8 mouse cellular contexts compared by ENCODE assay signal in genomic region chr3:137919398-137919797, GRCm38 (mm10). TPM values are rescaled to one million over a fixed set of nuclear protein-coding genes. Genes with fewer than 3 reads are reported as not detected.
A peak's percentile ranks its signal among the peaks of the same experiment; 100 is the strongest.
DNase-seq lines count a peak whose midpoint lies in the region; ATAC-seq and TF ChIP-seq lines count a peak whose summit lies in the region.
"Had no signal": no experiment of that assay in that cellular context is flagged by ENCODE, and none has a peak within 500 bp of the region (broad histone marks: within the 10 kb centered on the region; RNA-seq: fewer than 3 reads in every experiment).

No protein-coding gene starts in this region.

- peak overlapping the region; percentile 61 for H3K4me3 ChIP-seq in lung, postnatal 0 days (ENCODE audit: low read depth, low read length)
- peak overlapping the region; percentile 86 for H3K4me3 ChIP-seq in forebrain, embryonic 11.5 days (ENCODE audit: low read depth, low read length)
- H3K4me3 ChIP-seq in limb, embryonic 12.5 days (replicated peaks) = peak overlapping the region; percentile 88
- peak overlapping the region; percentile 94 for H3K4me3 ChIP-seq in stomach, embryonic 14.5 days (ENCODE audit: low read depth, low read length)

- H3K27me3 ChIP-seq in lung, postnatal 0 days (replicated peaks; ENCODE audit: insufficient read depth, low read length) = no peaks in the 10 kb centered on the region
- no peaks in the 10 kb centered on the region for H3K27me3 ChIP-seq in forebrain, embryonic 11.5 days (ENCODE audit: control insufficient read depth, insufficient read depth, low read length)
- no peaks in the 10 kb centered on the region for H3K27me3 ChIP-seq in limb, embryonic 12.5 days
- no peaks in the 10 kb centered on the region for H3K27me3 ChIP-seq in stomach, embryonic 14.5 days (ENCODE audit: control insufficient read depth, insufficient read depth, low read length)

- peak overlapping the region; percentile 77 for H3K4me2 ChIP-seq in lung, postnatal 0 days (replicated peaks; ENCODE audit: low read depth, low read length)
- H3K4me2 ChIP-seq in forebrain, embryonic 11.5 days (ENCODE audit: low read depth, low read length, severe bottlenecking) = peak overlapping the region; percentile 81
- H3K4me2 ChIP-seq in limb, embryonic 12.5 days = peak overlapping the region; percentile 63
- H3K4me2 ChIP-seq in stomach, embryonic 14.5 days (replicated peaks; ENCODE audit: low read depth, low read length) = peak overlapping the region; percentile 59

- H3K9me3 ChIP-seq in lung, postnatal 0 days (ENCODE audit: low read length) = no peaks in the 10 kb centered on the region
- no peaks in the 10 kb centered on the region for H3K9me3 ChIP-seq in forebrain, embryonic 11.5 days (ENCODE audit: control insufficient read depth, low read length)
- no peaks in the 10 kb centered on the region for H3K9me3 ChIP-seq in limb, embryonic 12.5 days
- H3K9me3 ChIP-seq in stomach, embryonic 14.5 days (ENCODE audit: control insufficient read depth, low read depth, low read length) = no peaks in the 10 kb centered on the region

- 87% methylated on average over 7 of the region's 7 CpGs for WGBS in lung, postnatal 0 days
- 92% methylated on average over 7 of the region's 7 CpGs for WGBS in forebrain, embryonic 11.5 days
- WGBS in limb, embryonic 12.5 days = 90% methylated on average over 7 of the region's 7 CpGs
- 89% methylated on average over 7 of the region's 7 CpGs for WGBS in stomach, embryonic 14.5 days

- H3K9ac ChIP-seq in lung, postnatal 0 days (replicated peaks; ENCODE audit: low read depth) = 0 out of 2 replicates have a peak overlapping the region, but pooled peaks have one; percentile 46
- no peak overlapping the region for H3K9ac ChIP-seq in forebrain, embryonic 11.5 days (ENCODE audit: low read length)
- H3K9ac ChIP-seq in limb, embryonic 12.5 days (replicated peaks) = peak overlapping the region; percentile 75; the same call in 1 of the 2 replicates
- peak overlapping the region; percentile 69; the same call in 1 of the 2 replicates for H3K9ac ChIP-seq in stomach, embryonic 14.5 days (replicated peaks; ENCODE audit: low read depth, low read length)

- TF ChIP-seq CTCF in lung, postnatal 0 days (IDR thresholded peaks at IDR 0.05) = no peak

- peaks cover 9% of the 10 kb centered on the region; the same call in 1 of the 2 replicates for H3K4me1 ChIP-seq in lung, postnatal 0 days (ENCODE audit: insufficient read depth, low read depth, low read length)
- peaks cover 6% of the 10 kb centered on the region; the same call in 1 of the 2 replicates for H3K4me1 ChIP-seq in forebrain, embryonic 11.5 days (replicated peaks; ENCODE audit: control insufficient read depth, insufficient read depth, low read length)
- H3K4me1 ChIP-seq in limb, embryonic 12.5 days (replicated peaks) = peaks cover 18% of the 10 kb centered on the region
- peaks cover 7% of the 10 kb centered on the region; the same call in 1 of the 2 replicates for H3K4me1 ChIP-seq in stomach, embryonic 14.5 days (ENCODE audit: control insufficient read depth, insufficient read depth, low read length)

- ATAC-seq in lung, postnatal 0 days = no peak
- no peak for ATAC-seq in forebrain, embryonic 11.5 days (replicated peaks; ENCODE audit: low FRiP score)
- ATAC-seq in limb, embryonic 12.5 days (ENCODE audit: insufficient number of reproducible peaks, insufficient read depth, low FRiP score, low TSS enrichment, low read depth) = no peak
- no peak for ATAC-seq in stomach, embryonic 14.5 days (ENCODE audit: insufficient number of reproducible peaks, insufficient read depth, low FRiP score, low read depth)

- no peak for TF ChIP-seq EP300 in lung, postnatal 0 days (IDR thresholded peaks at IDR 0.05)

- DNase-seq in lung, postnatal 0 days (ENCODE audit: low spot score) = no peak
- DNase-seq in lung, adult 18-20 months = no peak
- DNase-seq in forebrain, embryonic 11.5 days (ENCODE audit: low spot score) = no peak
- DNase-seq in gastrocnemius, adult 8-10 months (ENCODE audit: low spot score in 2 of 2) = no peak
- no peak for DNase-seq in cerebellum, postnatal 36 days
- DNase-seq: kidney, postnatal 14 days had no signal

- H3K36me3 ChIP-seq in lung, postnatal 0 days (ENCODE audit: insufficient read depth, low read length) = no peaks in the 10 kb centered on the region
- peaks cover 5% of the 10 kb centered on the region; the same call in 1 of the 2 replicates for H3K36me3 ChIP-seq in forebrain, embryonic 11.5 days (ENCODE audit: control insufficient read depth, insufficient read depth, low read length)
- peaks cover 25% of the 10 kb centered on the region for H3K36me3 ChIP-seq in limb, embryonic 12.5 days
- peaks cover 9% of the 10 kb centered on the region for H3K36me3 ChIP-seq in stomach, embryonic 14.5 days (ENCODE audit: control insufficient read depth, insufficient read depth, low read length)

- H3K27ac ChIP-seq in lung, postnatal 0 days (ENCODE audit: low read length) = no peak overlapping the region
- no peak overlapping the region for H3K27ac ChIP-seq in forebrain, embryonic 11.5 days (ENCODE audit: low read depth, low read length)
- H3K27ac ChIP-seq in limb, embryonic 12.5 days = no peak overlapping the region
- H3K27ac ChIP-seq in stomach, embryonic 14.5 days (ENCODE audit: low read length) = no peak overlapping the region

RNA-seq across cellular contexts. Expression of gene Lamtor3, which starts 1.1 kb away (rescaled TPM):
- polyA plus RNA-seq in lung, postnatal 0 days (2015; fragmentation: Nextera tagmentation; extraction: Ambion mirVana) = 114 and 122 TPM in 2 replicates
- polyA plus RNA-seq in forebrain, embryonic 11.5 days (2014; fragmentation: Nextera tagmentation; extraction: Ambion mirVana) = 102 and 107 TPM in 2 replicates
- polyA plus RNA-seq in limb, embryonic 12.5 days (2016; fragmentation: Nextera tagmentation; extraction: Ambion mirVana) = 94.0 and 98.3 TPM in 2 replicates
- 110 and 119 TPM in 2 replicates for polyA plus RNA-seq in stomach, embryonic 14.5 days (2014; fragmentation: Nextera tagmentation; extraction: Ambion mirVana)
- total RNA-seq in gastrocnemius, adult 8-10 months (2022) = 10 to 100 TPM; 46.7 to 51.7 (median 50.5) TPM

RNA-seq across cellular contexts. Expression of gene Dnajb14, which starts 51.9 kb away (rescaled TPM):
- polyA plus RNA-seq in lung, postnatal 0 days (2015; fragmentation: Nextera tagmentation; extraction: Ambion mirVana) = 10.0 and 12.4 TPM in 2 replicates
- polyA plus RNA-seq in forebrain, embryonic 11.5 days (2014; fragmentation: Nextera tagmentation; extraction: Ambion mirVana) = 10.7 and 11.2 TPM in 2 replicates
- polyA plus RNA-seq in limb, embryonic 12.5 days (2016; fragmentation: Nextera tagmentation; extraction: Ambion mirVana) = 11.0 and 11.6 TPM in 2 replicates
- 9.3 and 9.8 TPM in 2 replicates for polyA plus RNA-seq in stomach, embryonic 14.5 days (2014; fragmentation: Nextera tagmentation; extraction: Ambion mirVana)
- total RNA-seq in gastrocnemius, adult 8-10 months (2022) = 1 to 10 TPM; 5.1 to 9.1 (median 7.7) TPM

RNA-seq across cellular contexts. Expression of gene H2afz, which starts 55.1 kb away (rescaled TPM):
- polyA plus RNA-seq in lung, postnatal 0 days (2015; fragmentation: Nextera tagmentation; extraction: Ambion mirVana) = 577 and 614 TPM in 2 replicates
- 3,092 and 3,427 TPM in 2 replicates for polyA plus RNA-seq in forebrain, embryonic 11.5 days (2014; fragmentation: Nextera tagmentation; extraction: Ambion mirVana)
- polyA plus RNA-seq in limb, embryonic 12.5 days (2016; fragmentation: Nextera tagmentation; extraction: Ambion mirVana) = 2,591 and 2,901 TPM in 2 replicates
- 1,649 and 1,659 TPM in 2 replicates for polyA plus RNA-seq in stomach, embryonic 14.5 days (2014; fragmentation: Nextera tagmentation; extraction: Ambion mirVana)
- 10 to 100 TPM; 70.3 to 85.0 (median 79.7) TPM for total RNA-seq in gastrocnemius, adult 8-10 months (2022)
